Mouse (Mus musculus): ENCODE results near the gene Polg. TPM values are rescaled to one million over a fixed set of nuclear protein-coding genes. Genes with fewer than 3 reads are reported as not detected.
A peak's percentile ranks its signal among the peaks of the same experiment; 100 is the strongest.

Polg gene
- polyA plus RNA-seq (2015; fragmentation: Nextera tagmentation; extraction: Ambion mirVana) = 21.9 and 22.5 TPM in 2 replicates

DNA sequence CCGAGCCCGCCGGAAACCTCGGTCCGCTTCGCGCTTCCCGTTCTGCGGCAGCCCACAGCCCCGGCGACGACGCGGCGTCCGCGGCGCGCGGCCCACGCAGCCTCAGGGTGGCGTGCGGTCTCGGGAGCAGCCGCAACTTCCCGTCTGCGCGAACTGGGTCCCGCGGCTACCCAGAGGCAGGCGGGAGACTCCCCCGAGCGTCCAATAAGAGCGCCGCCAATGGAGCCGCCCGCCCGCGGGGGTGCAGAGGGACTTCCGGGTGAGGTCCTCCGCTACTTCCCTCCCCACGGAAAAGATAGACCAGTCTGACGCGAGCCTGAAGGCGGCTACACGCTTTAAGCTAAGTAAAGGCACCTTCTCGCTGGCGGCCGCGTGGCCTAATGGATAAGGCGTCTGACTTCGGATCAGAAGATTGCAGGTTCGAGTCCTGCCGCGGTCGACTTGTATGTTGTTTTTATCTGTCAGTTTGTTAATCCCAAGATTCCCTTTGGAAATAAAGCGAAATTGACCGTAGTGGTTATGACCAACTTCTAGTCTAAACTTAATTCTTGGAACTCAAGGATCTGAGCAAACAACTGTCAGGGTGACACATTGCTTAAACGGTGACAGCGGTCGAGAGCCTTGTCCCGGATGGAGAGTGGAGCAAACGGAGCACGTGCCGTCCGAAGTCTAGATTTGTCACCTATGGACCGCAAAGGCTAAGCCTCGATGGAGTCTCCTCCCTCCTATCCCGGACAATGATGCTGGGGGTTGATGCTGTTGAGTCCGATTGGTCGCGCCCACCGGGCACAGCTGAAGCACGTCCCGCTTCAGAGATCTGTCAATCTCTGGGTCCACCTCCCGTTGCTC, at the start of gene Polg:
Gene Polg, minus strand, starts transcription at position 310 of the 849 bp plus-strand sequence.
- Histone ChIP-seq H3K4me3 (peak within 1 kb of the TSS; percentile 83), H3K9ac (peak within 1 kb of the TSS; percentile 85), H3K4me2 (peak within 1 kb of the TSS; percentile 82), H3K27me3 (peaks cover 11% of the 10 kb centered on the region), H3K9me3 (no peaks in the 10 kb centered on the region), H3K4me1 (replicated peaks) (peaks cover 36% of the 10 kb centered on the region), H3K27ac (peak within 1 kb of the TSS; percentile 88), H3K36me3 (peaks cover 18% of the 10 kb centered on the region)
- WGBS = under 1% methylated on average over 75 of the region's 76 CpGs
- ATAC-seq (ENCODE audit: low FRiP score) = peak; percentile 96

DNA sequence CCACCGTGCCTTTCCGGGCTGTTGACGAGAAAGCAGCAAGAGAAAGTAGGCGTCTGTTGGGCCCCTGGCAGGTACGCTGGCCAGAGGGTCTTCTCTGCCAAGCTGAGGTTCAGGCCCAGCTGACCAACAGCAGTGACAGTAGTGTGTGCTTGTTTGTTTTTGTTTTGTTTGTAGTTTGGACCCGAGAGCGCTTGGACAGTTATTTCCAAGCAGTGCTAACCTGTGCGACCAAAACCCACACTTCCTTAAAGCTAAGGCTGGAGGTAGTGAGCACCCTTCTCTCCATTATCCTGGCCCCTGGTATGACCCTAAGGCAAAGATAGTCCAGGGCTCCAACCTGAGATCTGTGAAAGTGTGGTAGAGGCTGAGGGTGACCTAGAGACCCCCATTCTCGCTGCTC, 49.7 kb upstream of the Polg start:
- H3K27me3 ChIP-seq = peaks cover 30% of the 10 kb centered on the region; the same call in 1 of the 2 replicates
- WGBS = 26% methylated on average over 9 of the region's 9 CpGs
- H3K9me3 ChIP-seq = no peaks in the 10 kb centered on the region
- peak overlapping the region; percentile 99 for H3K27ac ChIP-seq
- H3K4me2 ChIP-seq = peak overlapping the region; percentile 63
- H3K36me3 ChIP-seq = peaks cover 14% of the 10 kb centered on the region; the same call in 1 of the 2 replicates
- no peak for ATAC-seq (ENCODE audit: low FRiP score)
- H3K4me3 ChIP-seq = peak overlapping the region; percentile 38
- H3K4me1 ChIP-seq (replicated peaks) = peaks cover 99% of the 10 kb centered on the region
- H3K9ac ChIP-seq = peak overlapping the region; percentile 90

DNA sequence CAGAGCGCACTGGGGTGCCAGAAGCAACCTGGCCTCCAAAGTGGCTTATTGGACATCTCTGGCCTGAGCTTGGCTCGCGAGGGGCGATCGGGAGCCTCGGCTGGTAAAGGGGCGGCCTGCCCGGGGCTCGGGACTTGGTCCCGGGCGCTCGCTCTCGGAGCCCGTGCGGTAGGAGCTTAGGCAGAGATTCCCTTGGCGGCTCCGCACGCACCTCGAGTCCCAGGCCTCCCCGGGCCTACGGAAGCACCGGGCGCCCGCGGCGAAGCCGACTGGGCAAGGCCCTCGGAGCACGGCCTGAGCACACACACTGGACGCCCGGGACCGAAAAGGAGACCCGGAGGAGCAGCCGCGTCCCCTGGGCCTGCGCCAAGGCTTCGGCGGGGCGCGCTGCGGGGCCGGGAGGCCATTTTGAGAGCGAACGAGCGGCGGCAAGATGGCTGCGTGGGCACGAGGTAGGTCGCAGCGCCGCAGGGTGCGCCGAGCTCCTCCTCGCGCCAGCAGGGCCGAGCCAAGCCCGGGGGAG, 49.1 kb upstream of the Polg start:
- Histone ChIP-seq H3K4me2 (peak overlapping the region; percentile 63), H3K9me3 (no peaks in the 10 kb centered on the region), H3K27me3 (peaks cover 32% of the 10 kb centered on the region; the same call in 1 of the 2 replicates), H3K4me3 (peak overlapping the region; percentile 38), H3K4me1 (replicated peaks) (peaks cover 97% of the 10 kb centered on the region), H3K9ac (peak overlapping the region; percentile 90), H3K27ac (peak overlapping the region; percentile 99), H3K36me3 (peaks cover 14% of the 10 kb centered on the region)
- no peak for ATAC-seq (ENCODE audit: low FRiP score)
- under 1% methylated on average over 56 of the region's 57 CpGs for WGBS

DNA sequence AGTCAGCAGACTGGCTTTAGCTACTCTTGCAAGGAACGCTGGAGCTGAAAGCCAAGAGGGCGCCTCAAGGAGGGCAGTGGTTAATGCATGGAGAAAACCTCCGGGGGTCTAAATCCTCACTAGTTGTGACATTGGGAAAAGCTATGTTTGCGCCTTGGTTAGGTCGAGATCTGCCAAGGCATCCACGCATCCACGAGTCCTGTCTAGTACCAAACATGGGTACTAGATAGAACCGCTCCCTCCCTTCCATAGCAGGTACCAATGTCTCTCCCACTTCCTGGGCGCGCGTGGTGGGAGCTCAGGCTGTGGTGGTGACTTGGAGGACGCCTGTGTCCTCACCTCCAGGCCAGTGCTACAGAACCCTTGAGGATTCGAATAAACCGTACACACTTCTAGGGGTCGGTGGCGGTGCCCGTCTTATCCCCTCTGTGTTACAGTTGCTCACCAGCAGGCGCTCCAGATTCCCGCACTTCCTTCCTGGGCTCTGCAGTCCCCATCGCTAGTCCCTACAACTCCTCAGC, 48.3 kb upstream of the Polg start:
- Histone ChIP-seq H3K9me3 (no peaks in the 10 kb centered on the region), H3K27me3 (peaks cover 37% of the 10 kb centered on the region; the same call in 1 of the 2 replicates), H3K4me3 (peak overlapping the region; percentile 38), H3K36me3 (peaks cover 22% of the 10 kb centered on the region), H3K9ac (peak overlapping the region; percentile 90), H3K4me2 (peak overlapping the region; percentile 63), H3K27ac (peak overlapping the region; percentile 99), H3K4me1 (replicated peaks) (peaks cover 97% of the 10 kb centered on the region)
- WGBS = 5% methylated on average over 20 of the region's 20 CpGs
- ATAC-seq (ENCODE audit: low FRiP score) = no peak

DNA sequence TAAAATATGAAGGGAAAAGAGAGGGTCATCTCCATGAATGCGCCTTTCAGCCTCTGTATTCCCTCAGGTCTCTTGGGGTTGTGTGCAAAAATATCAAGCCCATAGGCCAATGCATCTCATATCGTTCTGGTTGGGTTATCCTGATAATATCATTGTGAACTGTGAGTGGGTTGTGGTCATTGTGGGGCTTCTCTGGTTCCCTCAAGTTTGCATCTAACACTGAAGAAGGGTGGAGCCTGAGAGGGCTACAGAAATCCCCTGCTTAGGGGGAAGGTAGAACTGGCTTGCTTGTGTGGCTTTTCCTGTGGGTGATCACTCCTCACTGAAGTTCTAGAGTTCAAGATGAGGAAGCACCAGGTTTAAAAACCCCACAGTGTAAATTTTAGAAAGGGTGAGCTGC, 47.3 kb upstream of the Polg start:
- Histone ChIP-seq H3K27ac (peak overlapping the region; percentile 99), H3K4me2 (peak overlapping the region; percentile 63), H3K4me3 (no peak overlapping the region), H3K9me3 (no peaks in the 10 kb centered on the region), H3K9ac (peak overlapping the region; percentile 90), H3K27me3 (peaks cover 37% of the 10 kb centered on the region; the same call in 1 of the 2 replicates), H3K36me3 (peaks cover 31% of the 10 kb centered on the region), H3K4me1 (replicated peaks) (peaks cover 97% of the 10 kb centered on the region)
- no peak for ATAC-seq (ENCODE audit: low FRiP score)
- 9% methylated on average over 2 of the region's 2 CpGs for WGBS

DNA sequence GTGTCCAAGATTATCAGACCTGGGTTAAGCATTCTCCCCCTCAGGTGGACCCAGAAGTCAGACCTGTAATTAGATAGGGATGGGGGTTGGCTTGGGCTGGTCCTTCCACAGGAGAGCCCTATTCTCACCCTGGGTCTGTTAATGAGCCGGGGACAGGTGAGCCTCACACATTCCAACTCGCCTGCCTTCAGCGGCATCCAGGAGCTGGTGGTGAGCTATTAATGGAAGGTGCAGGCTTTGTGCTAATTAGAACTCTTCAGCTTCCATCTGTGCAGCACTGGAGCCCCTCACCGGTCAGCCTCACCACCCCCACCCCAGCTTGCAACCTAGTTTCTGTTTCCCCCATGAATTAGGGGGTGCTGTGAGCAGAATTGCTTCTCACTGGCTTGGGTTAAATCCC, 46.3 kb upstream of the Polg start:
- H3K36me3 ChIP-seq = peaks cover 33% of the 10 kb centered on the region
- H3K9ac ChIP-seq = peak overlapping the region; percentile 100
- ATAC-seq (ENCODE audit: low FRiP score) = no peak
- H3K4me1 ChIP-seq (replicated peaks) = peaks cover 97% of the 10 kb centered on the region
- peak overlapping the region; percentile 17 for H3K4me3 ChIP-seq
- H3K9me3 ChIP-seq = no peaks in the 10 kb centered on the region
- peaks cover 36% of the 10 kb centered on the region; the same call in 1 of the 2 replicates for H3K27me3 ChIP-seq
- peak overlapping the region; percentile 99 for H3K27ac ChIP-seq
- 8% methylated on average over 4 of the region's 4 CpGs for WGBS
- H3K4me2 ChIP-seq = peak overlapping the region; percentile 96

DNA sequence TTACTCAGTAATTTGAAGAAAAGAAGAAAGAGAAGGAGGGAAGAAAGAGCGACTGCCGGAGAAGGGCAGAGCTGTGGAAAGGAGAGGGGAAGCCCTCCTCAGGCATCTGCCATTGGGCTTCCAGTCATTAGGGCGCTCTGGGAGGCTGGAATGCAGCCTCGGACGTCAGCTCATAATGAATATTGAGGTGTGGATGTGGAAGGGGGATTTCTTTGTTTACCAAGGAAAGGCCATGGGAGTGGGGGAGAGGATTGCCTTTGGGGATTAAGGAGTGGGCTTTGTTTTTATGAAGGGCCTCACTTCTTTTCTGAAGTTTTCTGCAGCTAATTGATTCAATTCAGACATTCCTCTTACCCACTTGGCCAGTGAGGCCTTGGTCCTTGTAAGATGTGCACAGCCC, 45.5 kb upstream of the Polg start:
- Histone ChIP-seq H3K27ac (peak overlapping the region; percentile 99), H3K9ac (peak overlapping the region; percentile 100), H3K4me2 (peak overlapping the region; percentile 96), H3K9me3 (no peaks in the 10 kb centered on the region), H3K4me1 (replicated peaks) (peaks cover 96% of the 10 kb centered on the region), H3K36me3 (peaks cover 33% of the 10 kb centered on the region), H3K27me3 (peaks cover 37% of the 10 kb centered on the region; the same call in 1 of the 2 replicates), H3K4me3 (peak overlapping the region; percentile 95)
- WGBS = 5% methylated on average over 5 of the region's 5 CpGs
- no peak for ATAC-seq (ENCODE audit: low FRiP score)

DNA sequence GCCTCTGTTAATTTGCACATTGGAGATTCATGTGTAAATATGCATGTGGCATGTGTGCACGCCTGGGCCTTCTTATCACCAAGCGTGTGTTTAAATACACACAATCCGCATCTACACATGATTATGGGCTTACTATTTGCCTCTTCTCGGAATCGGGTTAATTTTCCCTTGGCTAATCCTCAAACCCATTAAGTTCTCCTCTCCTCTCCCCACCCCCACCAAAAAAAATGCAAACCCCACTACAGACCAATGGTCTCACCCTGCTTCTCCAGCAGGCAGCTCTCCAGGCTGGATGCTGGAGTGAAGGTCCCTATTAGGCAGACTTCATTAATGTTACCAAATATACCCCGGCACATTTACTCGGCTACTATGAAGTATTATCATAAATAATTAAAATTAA, 45.0 kb upstream of the Polg start:
- Histone ChIP-seq H3K9ac (peak overlapping the region; percentile 100), H3K36me3 (peaks cover 33% of the 10 kb centered on the region), H3K27ac (peak overlapping the region; percentile 99), H3K9me3 (no peaks in the 10 kb centered on the region), H3K4me3 (peak overlapping the region; percentile 95), H3K4me1 (replicated peaks) (peaks cover 94% of the 10 kb centered on the region), H3K27me3 (peaks cover 36% of the 10 kb centered on the region; the same call in 1 of the 2 replicates), H3K4me2 (peak overlapping the region; percentile 96)
- ATAC-seq (ENCODE audit: low FRiP score) = no peak
- 17% methylated on average over 7 of the region's 7 CpGs for WGBS

DNA sequence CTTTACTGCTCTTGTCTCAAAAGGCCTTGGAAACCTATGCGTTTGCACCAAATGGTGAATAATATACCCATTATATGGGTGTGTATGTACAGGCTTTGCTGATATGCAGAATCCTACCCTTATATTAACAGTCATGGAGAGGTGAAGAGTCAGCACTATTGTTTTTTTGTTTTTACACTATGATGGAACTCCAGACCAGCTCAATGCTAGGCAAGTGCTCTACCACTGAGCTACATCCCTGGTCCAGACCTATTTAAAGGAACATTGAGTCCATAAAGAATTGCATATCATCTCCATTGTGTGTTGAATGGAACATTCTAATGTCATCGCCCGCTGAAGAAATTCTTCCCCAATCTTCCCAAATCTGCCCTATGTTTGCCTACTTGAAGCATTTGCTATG, 44.5 kb upstream of the Polg start:
- Histone ChIP-seq H3K4me3 (peak overlapping the region; percentile 95), H3K27me3 (peaks cover 36% of the 10 kb centered on the region; the same call in 1 of the 2 replicates), H3K4me2 (peak overlapping the region; percentile 96), H3K9me3 (no peaks in the 10 kb centered on the region), H3K9ac (peak overlapping the region; percentile 100), H3K27ac (peak overlapping the region; percentile 99), H3K36me3 (peaks cover 30% of the 10 kb centered on the region), H3K4me1 (replicated peaks) (peaks cover 89% of the 10 kb centered on the region)
- WGBS = 21% methylated on average over 3 of the region's 3 CpGs
- no peak for ATAC-seq (ENCODE audit: low FRiP score)

DNA sequence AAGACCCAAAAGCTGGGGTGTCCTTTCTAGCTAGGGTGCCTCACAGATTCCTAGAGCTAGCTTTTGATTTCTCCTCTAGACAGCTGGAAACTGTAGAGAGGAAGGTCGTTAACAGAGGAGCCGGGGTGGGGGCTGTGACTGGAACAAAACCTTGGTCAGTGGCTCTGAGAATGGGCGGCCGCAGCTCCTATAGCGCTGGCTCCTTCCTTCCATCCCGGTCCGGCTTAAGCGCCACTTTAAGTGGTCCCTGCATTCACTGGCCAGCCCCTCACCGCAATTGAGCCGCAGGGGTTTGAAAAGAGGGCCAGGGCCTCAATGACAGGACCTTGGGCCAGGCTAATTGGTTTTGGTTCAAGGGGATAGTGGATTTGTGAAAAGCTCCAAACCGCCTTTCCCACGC, 43.5 kb upstream of the Polg start:
- Histone ChIP-seq H3K36me3 (peaks cover 22% of the 10 kb centered on the region), H3K4me2 (peak overlapping the region; percentile 96), H3K27me3 (peaks cover 40% of the 10 kb centered on the region; the same call in 1 of the 2 replicates), H3K9me3 (no peaks in the 10 kb centered on the region), H3K4me3 (peak overlapping the region; percentile 95), H3K27ac (peak overlapping the region; percentile 99), H3K9ac (peak overlapping the region; percentile 100), H3K4me1 (replicated peaks) (peaks cover 80% of the 10 kb centered on the region)
- ATAC-seq (ENCODE audit: low FRiP score) = no peak
- WGBS = 6% methylated on average over 12 of the region's 12 CpGs

DNA sequence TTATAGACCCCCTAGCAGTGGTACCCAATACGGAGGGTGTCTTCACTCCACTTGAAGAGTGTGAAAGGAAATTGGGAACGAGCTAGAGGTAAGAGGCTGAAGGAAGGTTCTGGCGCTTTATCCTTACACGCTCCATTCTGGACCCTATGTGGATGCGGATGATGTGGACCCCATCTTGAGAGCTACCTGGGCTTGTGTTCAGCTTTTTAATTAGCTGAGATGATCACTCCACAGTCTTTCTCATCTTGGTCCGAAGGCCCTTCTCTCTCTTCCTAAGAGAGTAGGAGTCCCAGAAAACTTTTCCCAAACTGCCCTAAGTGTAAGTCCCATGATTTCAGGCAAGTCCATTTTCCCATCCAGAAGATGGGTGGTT, 43.1 kb upstream of the Polg start:
- Histone ChIP-seq H3K36me3 (peaks cover 22% of the 10 kb centered on the region), H3K27me3 (peaks cover 43% of the 10 kb centered on the region; the same call in 1 of the 2 replicates), H3K27ac (peak overlapping the region; percentile 99), H3K4me2 (peak overlapping the region; percentile 96), H3K9ac (peak overlapping the region; percentile 100), H3K9me3 (no peaks in the 10 kb centered on the region), H3K4me3 (peak overlapping the region; percentile 95), H3K4me1 (replicated peaks) (peaks cover 78% of the 10 kb centered on the region)
- 12% methylated on average over 6 of the region's 6 CpGs for WGBS
- no peak for ATAC-seq (ENCODE audit: low FRiP score)
